Mouse (Mus musculus): ENCODE measurements around the gene Asgr1. TPM values are rescaled to one million over a fixed set of nuclear protein-coding genes. Genes with fewer than 3 reads are reported as not detected.

Asgr1 gene
- polyA plus RNA-seq, 1 experiment from 2014 or later: 0.31 TPM

DNA sequence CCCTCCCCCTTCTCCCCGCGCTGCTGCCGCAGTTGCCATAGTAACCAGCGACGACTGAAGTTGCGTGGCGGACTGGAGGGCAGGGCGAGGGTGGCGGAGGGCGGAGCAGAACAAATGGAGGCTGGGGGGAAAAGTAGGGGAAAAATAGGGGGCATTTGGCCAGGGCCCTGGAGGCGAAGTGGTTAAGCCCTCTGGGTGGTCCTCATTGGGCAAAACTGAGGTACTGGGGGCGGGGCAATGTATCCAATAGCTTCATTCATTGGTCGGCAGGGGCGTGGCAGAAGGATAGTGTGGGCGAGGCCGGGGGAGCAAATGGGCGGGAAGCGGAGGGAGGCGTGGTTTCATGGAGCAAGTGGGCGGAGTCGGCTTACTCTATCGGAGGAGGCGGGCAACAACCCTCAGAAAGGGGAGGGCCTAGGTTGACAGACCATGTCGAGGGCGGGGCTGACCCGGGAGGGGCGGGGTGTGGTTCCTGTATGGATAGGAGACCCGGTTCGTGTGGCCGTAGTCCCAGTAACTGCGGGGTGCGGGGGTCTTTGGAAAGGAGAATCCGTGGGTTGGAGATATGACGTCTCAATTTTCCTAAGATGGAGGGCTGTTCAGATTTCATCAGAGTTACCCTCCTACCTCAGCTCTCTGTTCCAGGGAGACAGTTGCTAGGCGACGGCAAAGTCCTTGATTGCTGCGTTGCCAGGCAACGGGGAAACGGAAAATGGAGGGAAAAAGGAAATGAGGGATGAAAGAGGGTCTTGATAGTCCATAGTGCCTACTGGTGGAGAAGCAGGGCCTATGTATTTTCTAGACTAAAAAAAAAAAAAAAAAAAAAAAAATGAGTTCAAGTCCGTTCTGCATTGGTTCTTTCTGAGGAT lies 32.4 kb upstream of the Asgr1 start:
- Histone ChIP-seq H3K4me2 (ENCODE audit: low read depth, low read length) (peak overlapping the region; percentile 91), H3K27me3 (ENCODE audit: control insufficient read depth, insufficient read depth, low read length) (no peaks in the 10 kb centered on the region), H3K9ac (ENCODE audit: low read length) (peak overlapping the region; percentile 62), H3K4me3 (replicated peaks; ENCODE audit: low read length) (peak overlapping the region; percentile 68), H3K9me3 (replicated peaks; ENCODE audit: control insufficient read depth, low read length) (no peaks in the 10 kb centered on the region), H3K27ac (ENCODE audit: low read length) (peak overlapping the region; percentile 72), H3K36me3 (ENCODE audit: control insufficient read depth, insufficient read depth, low read length) (no peaks in the 10 kb centered on the region), H3K4me1 (ENCODE audit: control insufficient read depth, insufficient read depth, low read length) (peaks cover 49% of the 10 kb centered on the region)
- 2% methylated on average over 40 of the region's 40 CpGs for WGBS
- peak; percentile 85 for ATAC-seq (ENCODE audit: insufficient read depth, low FRiP score)

GRCm38 (mm10) chr11:70023481-70024150 lies 30.3 kb upstream of the Asgr1 start:
- H3K27me3 ChIP-seq (ENCODE audit: control insufficient read depth, insufficient read depth, low read length): no peaks in the 10 kb centered on the region
- peak overlapping the region; percentile 57 for H3K4me2 ChIP-seq (ENCODE audit: low read depth, low read length)
- peak overlapping the region; percentile 34; the same call in 1 of the 2 replicates for H3K27ac ChIP-seq (ENCODE audit: low read length)
- peak overlapping the region; percentile 66 for H3K9ac ChIP-seq (ENCODE audit: low read length)
- 5% methylated on average over 26 of the region's 29 CpGs for WGBS
- peaks cover 59% of the 10 kb centered on the region for H3K4me1 ChIP-seq (ENCODE audit: control insufficient read depth, insufficient read depth, low read length)
- H3K9me3 ChIP-seq (replicated peaks; ENCODE audit: control insufficient read depth, low read length): no peaks in the 10 kb centered on the region
- no peak for ATAC-seq (ENCODE audit: insufficient read depth, low FRiP score)
- peak overlapping the region; percentile 41 for H3K4me3 ChIP-seq (replicated peaks; ENCODE audit: low read length)
- no peaks in the 10 kb centered on the region for H3K36me3 ChIP-seq (ENCODE audit: control insufficient read depth, insufficient read depth, low read length)

DNA sequence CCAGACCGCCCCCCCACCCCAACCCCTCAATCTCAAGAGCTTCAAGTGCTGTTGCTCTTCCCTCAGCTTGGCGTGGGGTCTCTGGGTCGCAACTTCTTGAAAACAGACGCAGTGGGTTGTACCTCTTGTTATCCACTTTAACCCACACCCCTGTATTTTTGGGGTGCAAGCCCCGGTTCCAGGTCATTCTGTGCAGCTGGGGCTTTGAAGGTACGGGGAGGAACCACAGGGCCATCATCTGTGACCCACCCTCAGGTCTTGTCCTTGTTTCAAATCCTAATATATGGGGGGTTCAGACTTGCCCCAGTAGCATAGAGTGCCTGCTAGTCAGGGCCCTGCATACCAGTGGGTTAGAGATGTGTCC lies 29.8 kb upstream of the Asgr1 start:
- H3K9ac ChIP-seq (ENCODE audit: low read length): peak overlapping the region; percentile 66
- H3K27ac ChIP-seq (ENCODE audit: low read length): peak overlapping the region; percentile 34

GRCm38 (mm10) chr11:70026689-70027088 lies 27.2 kb upstream of the Asgr1 start:
- Histone ChIP-seq H3K9ac (ENCODE audit: low read length) (peak overlapping the region; percentile 41), H3K4me1 (ENCODE audit: control insufficient read depth, insufficient read depth, low read length) (peaks cover 48% of the 10 kb centered on the region), H3K4me2 (ENCODE audit: low read depth, low read length) (peak overlapping the region; percentile 65), H3K36me3 (ENCODE audit: control insufficient read depth, insufficient read depth, low read length) (no peaks in the 10 kb centered on the region), H3K27me3 (ENCODE audit: control insufficient read depth, insufficient read depth, low read length) (no peaks in the 10 kb centered on the region), H3K9me3 (replicated peaks; ENCODE audit: control insufficient read depth, low read length) (no peaks in the 10 kb centered on the region), H3K27ac (ENCODE audit: low read length) (peak overlapping the region; percentile 60), H3K4me3 (replicated peaks; ENCODE audit: low read length) (peak overlapping the region; percentile 37)
- WGBS: 6% methylated on average over 19 of the region's 19 CpGs
- ATAC-seq (ENCODE audit: insufficient read depth, low FRiP score): peak; percentile 65

More for the DNA sequence above, 29.8 kb upstream of the Asgr1 start:
- H3K4me1 ChIP-seq (ENCODE audit: control insufficient read depth, insufficient read depth, low read length): peaks cover 58% of the 10 kb centered on the region
- H3K27me3 ChIP-seq (ENCODE audit: control insufficient read depth, insufficient read depth, low read length): no peaks in the 10 kb centered on the region
- H3K9me3 ChIP-seq (replicated peaks; ENCODE audit: control insufficient read depth, low read length): no peaks in the 10 kb centered on the region
- H3K4me3 ChIP-seq (replicated peaks; ENCODE audit: low read length): peak overlapping the region; percentile 41
- peak overlapping the region; percentile 57 for H3K4me2 ChIP-seq (ENCODE audit: low read depth, low read length)
- no peak for ATAC-seq (ENCODE audit: insufficient read depth, low FRiP score)
- H3K36me3 ChIP-seq (ENCODE audit: control insufficient read depth, insufficient read depth, low read length): no peaks in the 10 kb centered on the region
- WGBS: 15% methylated on average over 6 of the region's 6 CpGs

DNA sequence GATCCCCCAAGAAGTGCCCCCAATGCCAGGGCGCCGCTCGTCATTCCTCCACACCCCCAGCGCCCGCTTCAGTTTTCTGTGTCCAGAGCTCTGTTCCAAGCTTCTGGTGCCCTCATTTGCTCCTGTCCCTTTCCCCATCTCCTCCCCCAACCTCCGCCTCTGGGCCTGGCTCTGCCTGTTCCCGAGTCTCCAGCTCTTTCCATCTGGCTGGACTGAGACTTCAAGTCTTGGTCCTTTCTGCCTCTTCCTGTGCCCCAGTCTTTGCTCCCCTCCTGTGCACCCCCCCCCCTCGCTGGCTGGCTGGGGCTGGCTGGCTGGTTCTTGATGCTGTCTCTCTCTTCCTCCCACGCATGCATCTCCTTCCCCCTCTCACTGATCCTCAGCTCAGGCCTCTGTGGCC lies 26.5 kb upstream of the Asgr1 start:
- Histone ChIP-seq H3K9ac (ENCODE audit: low read length) (peak overlapping the region; percentile 39), H3K27ac (ENCODE audit: low read length) (peak overlapping the region; percentile 60), H3K4me1 (ENCODE audit: control insufficient read depth, insufficient read depth, low read length) (peaks cover 48% of the 10 kb centered on the region), H3K9me3 (replicated peaks; ENCODE audit: control insufficient read depth, low read length) (no peaks in the 10 kb centered on the region), H3K36me3 (ENCODE audit: control insufficient read depth, insufficient read depth, low read length) (no peaks in the 10 kb centered on the region), H3K4me2 (ENCODE audit: low read depth, low read length) (peak overlapping the region; percentile 65), H3K4me3 (replicated peaks; ENCODE audit: low read length) (peak overlapping the region; percentile 37), H3K27me3 (ENCODE audit: control insufficient read depth, insufficient read depth, low read length) (no peaks in the 10 kb centered on the region)
- no peak for ATAC-seq (ENCODE audit: insufficient read depth, low FRiP score)
- WGBS: 35% methylated on average over 9 of the region's 9 CpGs

GRCm38 (mm10) chr11:70028401-70029129 lies 25.3 kb upstream of the Asgr1 start:
- H3K4me3 ChIP-seq (replicated peaks; ENCODE audit: low read length): peak overlapping the region; percentile 32
- 20% methylated on average over 12 of the region's 12 CpGs for WGBS
- no peaks in the 10 kb centered on the region for H3K36me3 ChIP-seq (ENCODE audit: control insufficient read depth, insufficient read depth, low read length)
- H3K4me2 ChIP-seq (ENCODE audit: low read depth, low read length): peak overlapping the region; percentile 65
- peak overlapping the region; percentile 43 for H3K27ac ChIP-seq (ENCODE audit: low read length)
- H3K27me3 ChIP-seq (ENCODE audit: control insufficient read depth, insufficient read depth, low read length): no peaks in the 10 kb centered on the region
- peak overlapping the region; percentile 47 for H3K9ac ChIP-seq (ENCODE audit: low read length)
- no peaks in the 10 kb centered on the region for H3K9me3 ChIP-seq (replicated peaks; ENCODE audit: control insufficient read depth, low read length)
- ATAC-seq (ENCODE audit: insufficient read depth, low FRiP score): peak; percentile 4
- H3K4me1 ChIP-seq (ENCODE audit: control insufficient read depth, insufficient read depth, low read length): peaks cover 44% of the 10 kb centered on the region

DNA sequence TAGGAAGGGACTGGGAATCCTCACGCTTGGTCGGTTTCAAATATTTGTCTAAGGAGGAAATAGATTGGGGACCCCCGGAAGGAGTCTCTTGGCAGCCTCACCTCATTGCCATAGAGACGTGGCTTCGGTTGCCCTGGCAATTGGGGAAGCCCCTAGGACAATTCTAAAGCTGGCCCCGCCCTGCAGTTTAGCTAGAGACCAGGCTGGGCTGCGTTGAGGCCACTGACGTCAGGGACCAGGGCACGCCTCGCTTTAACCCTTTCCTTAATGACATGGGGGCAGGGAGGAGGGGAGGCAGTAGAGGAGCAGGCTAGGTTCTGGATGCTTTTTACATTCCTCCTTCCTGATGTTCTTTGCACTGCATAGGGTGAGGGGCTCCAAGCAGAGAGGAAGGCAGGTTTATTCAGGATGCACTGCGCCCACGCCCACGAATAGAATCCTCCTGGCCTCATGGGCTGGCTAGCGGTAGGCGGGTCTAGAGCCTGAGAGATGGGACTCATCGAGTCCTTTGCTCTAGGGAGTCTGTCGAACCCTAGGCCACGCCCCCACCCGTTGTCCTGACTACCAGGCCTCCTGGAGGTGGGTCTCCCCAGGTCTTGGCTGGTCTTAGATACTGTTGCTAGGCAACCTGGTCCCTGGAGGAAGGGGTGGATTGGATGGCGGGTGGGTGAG lies 24.6 kb upstream of the Asgr1 start:
- Histone ChIP-seq H3K4me2 (ENCODE audit: low read depth, low read length) (peak overlapping the region; percentile 65), H3K9ac (ENCODE audit: low read length) (no peak overlapping the region; the same call in 1 of the 2 replicates), H3K36me3 (ENCODE audit: control insufficient read depth, insufficient read depth, low read length) (no peaks in the 10 kb centered on the region), H3K4me3 (replicated peaks; ENCODE audit: low read length) (peak overlapping the region; percentile 32), H3K27me3 (ENCODE audit: control insufficient read depth, insufficient read depth, low read length) (no peaks in the 10 kb centered on the region), H3K4me1 (ENCODE audit: control insufficient read depth, insufficient read depth, low read length) (peaks cover 43% of the 10 kb centered on the region), H3K9me3 (replicated peaks; ENCODE audit: control insufficient read depth, low read length) (no peaks in the 10 kb centered on the region), H3K27ac (ENCODE audit: low read length) (peak overlapping the region; percentile 43)
- ATAC-seq (ENCODE audit: insufficient read depth, low FRiP score): peak; percentile 81
- WGBS: 2% methylated on average over 20 of the region's 20 CpGs

GRCm38 (mm10) chr11:70029829-70030550 lies 23.9 kb upstream of the Asgr1 start:
- peak overlapping the region; percentile 65 for H3K4me2 ChIP-seq (ENCODE audit: low read depth, low read length)
- no peaks in the 10 kb centered on the region for H3K9me3 ChIP-seq (replicated peaks; ENCODE audit: control insufficient read depth, low read length)
- peaks cover 43% of the 10 kb centered on the region for H3K4me1 ChIP-seq (ENCODE audit: control insufficient read depth, insufficient read depth, low read length)
- H3K27me3 ChIP-seq (ENCODE audit: control insufficient read depth, insufficient read depth, low read length): no peaks in the 10 kb centered on the region
- no peak overlapping the region; the same call in 1 of the 2 replicates for H3K9ac ChIP-seq (ENCODE audit: low read length)
- no peaks in the 10 kb centered on the region for H3K36me3 ChIP-seq (ENCODE audit: control insufficient read depth, insufficient read depth, low read length)
- ATAC-seq (ENCODE audit: insufficient read depth, low FRiP score): no peak
- WGBS: 39% methylated on average over 11 of the region's 11 CpGs
- H3K27ac ChIP-seq (ENCODE audit: low read length): 0 out of 2 replicates have a peak overlapping the region, but pooled peaks have one; percentile 43
- H3K4me3 ChIP-seq (replicated peaks; ENCODE audit: low read length): peak overlapping the region; percentile 32
